Mouse (Mus musculus): ENCODE data around the gene Alkbh2.

- TF ChIP-seq CTCF (IDR thresholded peaks at IDR 0.05; ENCODE audit: low read depth, low read length) (no peak), POLR2A (IDR thresholded peaks at IDR 0.05; ENCODE audit: extremely low read depth, insufficient read depth, low read length) (no peak)
These were observed 26.7 kb upstream of the Alkbh2 start for GRCm38 (mm10) chr5:114154765-114155164.

All from liver, adult 2 months (tissue).